Mouse (Mus musculus) retina, postnatal 7 days (tissue): Measurements from ENCODE around the gene Tab1.
"Not testable (repeated sequence)": the region's sequence is repeated elsewhere in the genome, so short reads cannot be mapped to it uniquely, and the experiment has no call there.

Experiments
- DNase-seq: peaks from one replicate; pipeline ENCODE4 v3.0.0-alpha.2; 2012; ENCODE audit warnings: low read depth, low spot score

Tab1 gene

GRCm38 (mm10) chr15:80105490-80106410 is 27.2 kb upstream of the Tab1 start:
- no peak for DNase-seq

DNA sequence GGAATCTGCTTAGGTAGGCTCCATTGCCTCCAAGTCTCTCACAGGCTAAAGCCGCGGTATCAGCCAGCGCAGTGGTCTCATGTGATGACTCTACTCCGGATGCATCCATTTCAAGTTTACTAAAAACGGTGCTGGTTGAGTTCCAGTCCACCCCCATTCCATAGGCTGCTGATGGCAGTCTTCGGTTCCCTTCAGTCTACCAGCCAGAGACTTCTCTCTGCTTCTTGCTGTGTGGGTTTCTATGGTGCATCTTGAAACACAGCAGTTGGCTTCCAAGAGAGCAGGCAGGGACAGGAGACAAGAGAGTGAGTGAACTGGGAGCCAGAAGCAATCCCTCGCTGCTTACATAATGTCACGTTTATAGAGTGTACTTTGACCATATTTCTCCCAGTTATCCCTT is 25.8 kb upstream of the Tab1 start:
- no peak for DNase-seq

GRCm38 (mm10) chr15:80107575-80107974 is 25.4 kb upstream of the Tab1 start:
- DNase-seq: no peak

- DNase-seq: no peak
These were observed 21.5 kb upstream of the Tab1 start for GRCm38 (mm10) chr15:80111436-80111835.

DNA sequence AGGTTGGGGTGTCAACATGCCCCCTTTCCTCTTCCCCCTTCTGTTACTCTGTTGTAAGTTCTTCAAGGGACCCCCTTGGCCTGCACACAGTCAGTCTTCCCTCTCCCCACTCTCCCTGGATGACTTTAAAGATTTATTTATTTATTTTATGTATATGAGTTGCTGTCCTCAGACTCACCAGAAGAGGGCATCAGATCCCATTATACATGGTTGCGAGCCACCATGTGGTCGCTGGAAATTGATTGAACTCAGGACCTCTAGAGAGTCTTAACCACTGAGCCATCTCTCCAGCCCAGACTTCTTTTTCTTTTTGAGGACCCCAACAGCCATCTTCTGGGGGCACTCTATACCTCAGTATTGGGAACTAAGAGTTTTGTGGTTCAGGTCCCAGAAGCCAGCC is 20.4 kb upstream of the Tab1 start:
- DNase-seq: no peak

DNA sequence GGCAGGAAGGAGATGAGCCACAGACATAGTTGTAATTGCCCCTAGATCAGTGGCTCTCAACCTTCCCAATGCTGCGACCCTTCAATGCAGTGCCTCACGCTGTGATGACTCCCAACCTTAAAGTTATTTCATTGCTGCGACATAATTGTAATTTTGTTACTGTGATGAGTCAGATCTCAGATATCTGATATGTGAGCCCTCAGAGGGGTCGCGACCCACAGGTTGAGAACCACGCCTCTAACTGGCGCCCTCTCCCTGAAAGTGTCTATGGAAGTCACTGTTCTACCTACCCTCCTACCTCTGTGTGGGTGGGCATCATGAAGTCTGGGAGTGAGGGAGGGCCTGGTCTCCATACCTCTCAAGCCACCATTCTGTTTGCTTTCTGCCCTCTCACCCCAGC is 18.5 kb upstream of the Tab1 start:
- DNase-seq: no peak

GRCm38 (mm10) chr15:80115256-80115655 is 17.7 kb upstream of the Tab1 start:
- no peak for DNase-seq

DNA sequence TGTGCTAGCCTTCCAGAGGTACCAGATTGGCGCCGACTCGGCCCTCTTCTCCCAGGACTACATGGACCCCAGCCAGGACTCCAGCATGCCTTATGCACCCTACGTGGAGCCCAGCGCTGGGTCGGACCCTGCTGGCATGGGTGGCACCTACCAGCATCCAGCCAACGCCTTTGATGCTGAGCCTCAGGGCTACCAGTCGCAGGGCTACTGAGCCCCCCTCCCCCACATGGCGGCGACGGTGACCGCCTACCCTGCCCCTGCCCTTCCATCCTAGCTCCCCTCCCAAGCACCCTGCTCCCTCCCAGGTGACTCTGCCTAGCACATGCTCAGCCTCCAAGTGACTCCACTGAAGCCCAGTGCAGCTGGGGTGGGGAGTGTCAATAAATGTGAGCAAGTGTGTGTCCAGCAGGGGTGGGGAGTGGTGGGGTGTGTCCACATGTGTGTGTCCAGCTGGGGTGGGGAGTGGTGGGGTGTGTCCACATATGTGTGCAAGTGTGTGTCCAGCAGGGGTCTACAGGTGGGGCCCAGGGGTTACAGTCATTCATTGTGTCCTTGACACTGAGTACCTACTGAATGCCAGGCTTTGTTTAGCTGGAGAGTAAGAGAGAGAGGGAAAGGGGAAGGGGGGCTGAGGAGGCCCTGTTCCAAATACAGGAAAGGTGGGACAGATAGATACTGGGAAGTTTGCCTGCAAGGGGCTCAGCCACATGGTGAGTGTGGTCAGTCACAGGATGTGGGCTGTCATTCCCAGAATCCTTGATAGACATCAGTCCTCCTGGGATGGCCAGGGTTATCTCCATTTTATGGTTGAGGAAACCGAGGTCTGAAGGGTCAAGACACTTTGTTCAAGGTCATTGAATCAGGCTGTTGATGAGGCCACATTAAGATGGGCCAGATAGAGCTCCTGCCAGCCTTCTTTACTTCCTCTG is 16.8 kb upstream of the Tab1 start:
- DNase-seq: no peak

DNA sequence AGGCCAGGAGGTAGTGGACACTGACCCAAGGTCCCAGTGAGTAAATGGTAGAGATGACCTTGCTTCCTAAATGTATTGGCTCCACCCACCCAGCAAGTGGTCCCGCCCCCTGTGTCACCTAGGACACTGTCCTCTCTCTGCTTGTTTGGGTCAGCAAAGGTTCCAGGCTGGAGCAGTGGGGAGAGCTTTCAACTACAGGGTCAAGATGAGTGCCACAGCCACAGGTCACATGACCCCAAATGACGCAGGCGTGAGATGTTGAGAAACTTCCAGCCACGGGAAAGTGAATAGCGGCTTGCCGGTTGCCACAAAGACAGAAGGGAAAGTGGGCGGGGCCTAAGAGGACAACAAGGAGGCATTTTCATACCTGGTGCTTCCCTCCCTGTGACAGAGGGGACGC is 15.8 kb upstream of the Tab1 start:
- no peak for DNase-seq

GRCm38 (mm10) chr15:80119076-80119475 is 13.9 kb upstream of the Tab1 start:
- DNase-seq: no peak

- no peak for DNase-seq
These were observed 11.1 kb upstream of the Tab1 start for GRCm38 (mm10) chr15:80121721-80122325.

GRCm38 (mm10) chr15:80122431-80122830 is 10.5 kb upstream of the Tab1 start:
- not testable (repeated sequence) for DNase-seq

DNA sequence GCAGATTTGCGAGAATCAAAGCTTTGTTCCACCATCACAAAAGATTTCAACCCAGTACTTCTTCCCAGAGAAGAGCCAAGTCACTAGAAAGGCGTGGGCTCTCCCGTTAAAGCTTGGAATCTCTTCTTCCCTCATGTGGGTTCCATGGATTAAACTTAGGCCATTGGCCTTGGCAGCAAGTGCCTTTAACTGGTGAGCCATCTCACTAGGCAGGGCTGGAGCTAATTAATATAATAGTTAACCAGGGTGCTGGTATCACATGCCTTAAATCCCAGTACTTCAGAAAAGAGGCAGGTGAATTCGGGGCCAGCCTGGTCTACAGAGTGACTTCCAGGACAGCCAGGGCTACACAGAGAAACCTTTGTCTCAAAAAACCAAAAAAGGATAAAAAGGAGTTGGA is 8.3 kb upstream of the Tab1 start:
- DNase-seq: no peak

- no peak for DNase-seq
These were observed 5.7 kb upstream of the Tab1 start for GRCm38 (mm10) chr15:80127191-80127590.

DNA sequence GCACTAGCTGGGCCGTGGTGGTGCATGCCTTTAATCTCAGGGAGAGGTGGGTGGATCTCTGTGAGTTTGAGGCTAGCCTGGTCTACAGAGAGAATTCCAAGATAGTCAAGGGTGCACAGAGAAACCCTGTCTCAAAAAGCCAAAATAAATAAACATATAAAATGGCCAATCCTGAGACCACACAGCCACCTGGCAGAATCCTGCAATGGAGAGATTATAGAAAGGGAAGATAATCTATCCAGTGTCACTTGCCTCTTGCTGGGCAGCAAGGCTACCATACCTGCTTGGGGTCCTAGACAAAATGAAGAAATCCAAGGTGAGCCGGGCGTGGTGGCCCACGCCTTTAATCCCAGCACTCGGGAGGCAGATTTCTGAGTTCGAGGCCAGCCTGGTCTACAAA is 2.9 kb upstream of the Tab1 start:
- DNase-seq: no peak

- DNase-seq: no peak
These were observed 2.2 kb upstream of the Tab1 start for GRCm38 (mm10) chr15:80130689-80131088.

DNA sequence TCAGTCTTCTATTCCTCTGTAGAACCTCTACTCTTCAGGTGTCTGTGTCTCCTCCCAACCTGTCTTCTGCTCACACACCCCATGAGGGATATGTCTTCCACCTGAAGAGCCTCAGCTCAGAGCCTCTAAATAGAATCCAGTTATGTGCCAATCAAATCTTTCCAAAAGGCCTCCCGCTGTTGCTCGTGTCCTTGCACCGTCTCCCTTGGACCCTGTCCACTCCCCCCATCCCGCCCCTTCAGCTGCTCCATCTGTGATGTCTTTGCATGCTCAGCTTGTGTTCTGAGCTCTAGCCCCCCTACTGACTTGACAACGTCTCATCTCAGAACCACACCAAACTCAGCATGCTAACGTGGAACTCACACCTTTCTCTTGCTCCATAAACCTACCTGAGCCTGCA is 1.5 kb upstream of the Tab1 start:
- no peak for DNase-seq

GRCm38 (mm10) chr15:80132452-80132851 is 475 bp upstream of the Tab1 start:
- DNase-seq: no peak

DNA sequence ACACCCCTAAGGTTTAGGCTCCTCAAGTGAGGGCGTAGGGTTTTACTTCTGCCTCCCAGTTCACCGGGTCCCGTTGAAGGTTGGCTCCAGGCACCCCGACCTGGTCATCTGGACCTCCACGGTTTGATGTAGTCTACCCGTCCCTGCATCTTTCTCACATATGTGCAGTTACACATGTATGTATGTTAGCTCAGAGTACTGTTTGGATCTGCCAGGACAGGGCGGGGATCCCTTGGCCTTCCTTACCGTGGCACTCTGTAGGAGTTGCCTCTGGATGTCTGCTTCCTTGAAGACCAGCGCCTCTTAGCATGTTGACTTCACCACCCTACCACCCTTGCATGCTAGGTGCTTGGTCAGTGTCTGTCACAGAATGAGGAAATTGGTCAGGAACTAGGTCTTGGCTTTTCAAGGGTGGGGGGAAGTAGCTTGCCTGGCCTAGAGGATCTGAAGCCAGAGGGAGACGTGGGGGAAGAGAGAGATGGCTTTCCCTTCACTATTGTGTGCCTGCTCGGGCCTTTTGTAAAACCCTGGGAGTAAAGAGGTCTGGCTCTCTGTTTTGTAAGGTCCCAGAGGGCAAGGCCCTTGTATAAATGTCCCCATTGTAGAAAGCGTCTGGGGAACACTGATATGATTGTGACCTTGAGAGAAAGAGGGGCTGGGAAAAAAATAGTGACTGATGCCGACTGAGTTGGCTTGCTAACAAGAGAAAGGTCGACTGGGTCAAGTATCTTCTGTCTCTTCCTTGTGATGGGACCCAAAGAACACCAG is 939 bp downstream of the Tab1 start:
- no peak for DNase-seq

DNA sequence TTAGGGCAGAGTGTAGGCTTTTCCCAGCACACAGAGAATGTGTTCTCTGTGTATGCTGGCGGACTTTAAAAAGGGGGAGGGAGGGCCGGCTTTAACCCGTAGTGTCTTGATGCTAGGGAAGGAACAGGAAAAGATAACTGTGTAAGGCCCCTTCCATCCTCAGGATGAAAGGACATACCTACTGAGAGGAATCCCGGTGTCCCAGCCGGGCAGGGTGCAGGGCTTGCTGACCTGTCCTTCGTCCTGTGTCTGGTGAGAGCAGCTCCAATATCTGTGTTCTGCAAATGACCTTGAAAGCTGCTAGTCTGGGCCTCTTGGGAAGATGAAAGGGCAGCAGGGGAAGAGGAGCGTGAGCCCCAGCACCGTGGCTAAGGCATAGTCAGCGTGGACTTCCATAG is 1.5 kb downstream of the Tab1 start:
- DNase-seq: no peak

DNA sequence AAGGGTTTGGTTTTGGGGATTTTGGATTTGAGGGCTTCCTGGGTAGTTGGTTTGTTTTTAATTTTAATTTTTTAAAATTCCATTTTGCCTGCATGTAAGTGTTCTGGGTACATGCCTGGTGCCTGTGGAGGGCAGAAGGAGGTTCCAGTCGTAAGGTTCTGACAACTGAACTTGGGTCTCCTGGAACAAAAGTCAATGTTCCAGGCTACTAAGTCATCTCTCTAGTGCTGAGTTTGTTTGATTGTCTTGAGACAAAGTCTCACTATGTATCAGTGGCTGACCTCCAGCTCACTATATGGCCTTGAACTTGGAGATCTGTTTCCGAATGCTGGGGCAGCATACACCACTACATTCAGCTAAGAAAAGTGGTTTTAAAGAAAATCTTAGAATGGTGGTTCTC is 2.6 kb downstream of the Tab1 start:
- no peak for DNase-seq
